Mouse (Mus musculus) adrenal gland, postnatal 4 days (tissue): Measurements from ENCODE around the gene Dmwd. TPM values are rescaled to one million over a fixed set of nuclear protein-coding genes. Genes with fewer than 3 reads are reported as not detected.

Experiments
- DNase-seq, 2 experiments: peaks; one replicate each; pipeline ENCODE4 v3.0.0; 2021 to 2022; ENCODE audit warnings: low spot score in 2 of 2, mixed read lengths in 2 of 2
- total RNA-seq, 2 experiments: library from RNA; stranded (reverse); gene quantifications; 2 replicates each; pipeline ENCODE4 v1.2.3; 2021

Dmwd gene
- total RNA-seq, 2 experiments from 2014 or later, result 67.0 to 70.3 TPM

- DNase-seq, result no peak
Observed at GRCm38 (mm10) chr7:19094471-19094825, 18.4 kb downstream of the Dmwd start, which contains the start of gene Six5. TSS of gene Six5 (plus strand) at chr7:19094594.

GRCm38 (mm10) chr7:19094826-19095750, 19.1 kb downstream of the Dmwd start:
- no peak for DNase-seq

- peak in 1 of 2 experiments; percentile 60 for DNase-seq
Observed at GRCm38 (mm10) chr7:19095751-19096110, 19.7 kb downstream of the Dmwd start.

- DNase-seq, result no peak
Observed at GRCm38 (mm10) chr7:19096421-19096976, 20.5 kb downstream of the Dmwd start.

GRCm38 (mm10) chr7:19097217-19097616, 21.2 kb downstream of the Dmwd start:
- no peak for DNase-seq

- no peak for DNase-seq
Observed at GRCm38 (mm10) chr7:19097863-19098262, 21.8 kb downstream of the Dmwd start.

- no peak for DNase-seq
Observed at GRCm38 (mm10) chr7:19098811-19099210, 22.8 kb downstream of the Dmwd start.

- no peak for DNase-seq
Observed at GRCm38 (mm10) chr7:19100290-19100689, 24.3 kb downstream of the Dmwd start.

- no peak for DNase-seq
Observed at GRCm38 (mm10) chr7:19103741-19104140, 27.7 kb downstream of the Dmwd start.

GRCm38 (mm10) chr7:19104486-19104885, 28.5 kb downstream of the Dmwd start:
- no peak for DNase-seq

- DNase-seq, result no peak
Observed at GRCm38 (mm10) chr7:19107436-19107835, 31.4 kb downstream of the Dmwd start.

- no peak for DNase-seq
Observed at GRCm38 (mm10) chr7:19109565-19109964, 33.5 kb downstream of the Dmwd start.

GRCm38 (mm10) chr7:19118028-19118771, 42.2 kb downstream of the Dmwd start, which contains the start of gene Gm4969:
TSS of gene Gm4969 (minus strand) at chr7:19118368.
- DNase-seq, result no peak

- no peak for DNase-seq
Observed at GRCm38 (mm10) chr7:19119083-19119482, 43.1 kb downstream of the Dmwd start.

- DNase-seq, result peak; percentile 67 to 84
Observed at GRCm38 (mm10) chr7:19119631-19120429, 43.8 kb downstream of the Dmwd start, which contains the start of gene Fbxo46. TSS of gene Fbxo46 (plus strand) at chr7:19119859.

GRCm38 (mm10) chr7:19121686-19122085, 45.7 kb downstream of the Dmwd start:
- DNase-seq, result no peak

GRCm38 (mm10) chr7:19124713-19125112, 48.7 kb downstream of the Dmwd start:
- no peak for DNase-seq

GRCm38 (mm10) chr7:19127744-19128143, 51.7 kb downstream of the Dmwd start:
- no peak for DNase-seq

- DNase-seq, result no peak
Observed at GRCm38 (mm10) chr7:19129396-19129795, 53.4 kb downstream of the Dmwd start.

- no peak for DNase-seq
Observed at GRCm38 (mm10) chr7:19130657-19131056, 54.6 kb downstream of the Dmwd start.

- DNase-seq, result peak; percentile 92 to 98
Observed at GRCm38 (mm10) chr7:19131324-19131848, 55.4 kb downstream of the Dmwd start.
